Mouse (Mus musculus) ES-Bruce4 (cell line): Measurements from ENCODE around the gene Mapk7.

Experiments
- CTCF ChIP-seq: IDR thresholded peaks from one replicate; pipeline ENCODE4 v1.8.1; 2011; ENCODE audit warnings: low read depth, low read length
- POLR2A ChIP-seq: IDR thresholded peaks from one replicate; pipeline ENCODE4 v1.8.1; 2011; ENCODE audit warnings: low read length; ENCODE audit not compliant: insufficient read depth

DNA sequence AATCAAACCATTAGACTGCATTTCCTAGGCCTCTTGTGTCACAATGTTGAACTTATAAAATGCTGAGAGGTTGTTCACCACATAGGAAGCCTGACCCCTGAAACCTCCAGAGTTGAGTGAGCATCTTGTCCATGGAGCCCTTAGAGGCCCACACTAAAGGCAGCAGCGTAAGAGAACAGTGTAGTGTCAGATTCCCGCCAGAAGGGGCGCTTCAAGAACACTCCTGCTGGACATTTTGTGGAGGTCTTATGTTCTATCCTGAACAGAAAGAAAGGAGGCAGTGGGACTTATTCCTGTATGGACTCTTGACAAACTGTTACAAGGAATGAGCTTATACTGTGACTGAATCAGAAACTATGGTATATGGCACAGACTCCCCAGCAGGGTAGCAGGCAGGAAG lies 20.7 kb upstream of the Mapk7 start:
- TF ChIP-seq CTCF, result peak; percentile 40
- no peak for TF ChIP-seq POLR2A
